Mouse (Mus musculus) megakaryocyte, embryonic 14.5 days (primary cell): ENCODE results near the gene Pdk2.

Experiments used
- FLI1 ChIP-seq: IDR thresholded peaks from 2 replicates; pipeline ENCODE4 v1.6.1; 2012; ENCODE audit warnings: low read length, inconsistent platforms, mixed read lengths
- GATA1 ChIP-seq: IDR thresholded peaks from 3 replicates; pipeline ENCODE4 v1.6.1; 2012; ENCODE audit warnings: mixed read lengths, low read length, inconsistent platforms, borderline replicate concordance

DNA sequence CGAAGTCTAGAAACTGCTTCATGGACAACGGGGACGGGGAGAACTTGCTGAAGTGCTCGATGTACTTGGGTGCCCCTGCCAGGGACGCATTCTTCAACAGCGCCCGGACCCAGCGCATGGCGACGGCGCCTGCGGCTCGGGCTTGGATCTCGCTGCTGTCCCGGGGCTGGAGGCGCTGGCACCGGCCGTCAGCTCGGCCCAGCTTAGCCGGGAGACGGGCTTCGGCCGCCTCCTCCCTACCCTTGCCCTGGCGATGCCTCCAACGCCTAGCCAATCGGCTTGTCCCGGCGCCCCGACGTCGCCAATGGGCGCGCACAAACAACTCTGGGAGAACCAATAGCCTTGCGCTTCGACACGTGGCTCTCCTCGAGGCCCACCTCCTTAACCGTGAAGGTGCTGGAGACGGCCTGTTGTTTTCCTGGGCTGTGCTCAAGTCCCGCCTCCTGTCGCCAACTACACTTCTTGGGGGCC, at the start of gene Pdk2:
- no peak for TF ChIP-seq FLI1
- TF ChIP-seq GATA1 = no peak
